Mouse (Mus musculus) spleen, adult 18-20 months (tissue): ENCODE measurements around the gene Kalrn.

ENCODE experiments used
- DNase-seq, 2 experiments: peaks; one replicate each; pipeline ENCODE4 v3.0.0; 2022; ENCODE audit warnings: mixed read lengths in 2 of 2

The Kalrn gene

GRCm38 (mm10) chr16:34417383-34417782, 155.9 kb downstream of the Kalrn start:
- DNase-seq: no peak

DNA sequence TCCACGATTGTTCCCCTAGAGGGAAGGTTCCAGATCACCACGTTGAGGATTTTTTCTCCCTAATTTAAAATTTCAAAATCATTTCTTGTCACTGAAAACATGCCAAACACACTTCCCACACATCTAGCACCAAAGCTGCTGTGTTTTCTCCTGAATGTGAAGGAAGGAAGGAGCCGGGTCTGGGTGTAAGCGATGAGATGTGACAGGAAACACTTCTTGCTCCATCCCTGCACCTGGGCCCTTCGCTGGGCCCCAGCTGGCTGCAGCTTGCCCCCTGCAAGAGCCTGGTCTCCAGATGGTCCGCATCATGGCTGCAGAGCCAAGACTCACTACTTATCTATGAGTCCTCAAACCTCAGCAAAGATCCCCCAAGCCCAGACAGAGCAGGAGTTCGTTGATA, 158.8 kb downstream of the Kalrn start:
- no peak for DNase-seq

DNA sequence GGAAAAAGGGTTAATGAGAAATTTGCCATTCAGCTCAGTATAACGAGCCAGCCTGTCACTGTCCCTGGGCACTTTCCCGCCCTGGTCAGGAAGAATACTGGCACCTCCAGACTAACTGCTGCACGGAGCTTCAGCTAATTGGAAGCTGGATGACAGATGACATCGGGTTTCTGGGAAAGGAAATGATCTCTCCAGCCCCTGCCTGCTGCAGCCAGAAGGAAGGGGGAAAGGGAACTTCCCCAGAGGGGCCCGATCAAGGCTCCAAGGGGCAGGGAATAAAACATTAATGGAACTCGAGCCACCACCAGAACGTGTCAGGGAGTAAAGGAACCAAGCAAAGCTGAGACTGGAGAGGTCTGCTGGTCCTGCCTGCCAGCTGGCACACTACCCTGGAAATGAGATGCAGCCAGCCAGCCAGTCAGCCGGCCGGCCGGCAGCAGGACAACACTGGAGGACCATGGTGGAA, 159.4 kb downstream of the Kalrn start:
- no peak for DNase-seq

- no peak for DNase-seq
Observed at GRCm38 (mm10) chr16:34407036-34407435, 166.3 kb downstream of the Kalrn start.

- DNase-seq: no peak
Observed at GRCm38 (mm10) chr16:34405094-34405493, 168.2 kb downstream of the Kalrn start.

GRCm38 (mm10) chr16:34401216-34401615, 172.1 kb downstream of the Kalrn start:
- DNase-seq: no peak

- DNase-seq: no peak
Observed at GRCm38 (mm10) chr16:34400102-34400728, 173.1 kb downstream of the Kalrn start.

- DNase-seq: no peak
Observed at GRCm38 (mm10) chr16:34395221-34395811, 178.0 kb downstream of the Kalrn start.

DNA sequence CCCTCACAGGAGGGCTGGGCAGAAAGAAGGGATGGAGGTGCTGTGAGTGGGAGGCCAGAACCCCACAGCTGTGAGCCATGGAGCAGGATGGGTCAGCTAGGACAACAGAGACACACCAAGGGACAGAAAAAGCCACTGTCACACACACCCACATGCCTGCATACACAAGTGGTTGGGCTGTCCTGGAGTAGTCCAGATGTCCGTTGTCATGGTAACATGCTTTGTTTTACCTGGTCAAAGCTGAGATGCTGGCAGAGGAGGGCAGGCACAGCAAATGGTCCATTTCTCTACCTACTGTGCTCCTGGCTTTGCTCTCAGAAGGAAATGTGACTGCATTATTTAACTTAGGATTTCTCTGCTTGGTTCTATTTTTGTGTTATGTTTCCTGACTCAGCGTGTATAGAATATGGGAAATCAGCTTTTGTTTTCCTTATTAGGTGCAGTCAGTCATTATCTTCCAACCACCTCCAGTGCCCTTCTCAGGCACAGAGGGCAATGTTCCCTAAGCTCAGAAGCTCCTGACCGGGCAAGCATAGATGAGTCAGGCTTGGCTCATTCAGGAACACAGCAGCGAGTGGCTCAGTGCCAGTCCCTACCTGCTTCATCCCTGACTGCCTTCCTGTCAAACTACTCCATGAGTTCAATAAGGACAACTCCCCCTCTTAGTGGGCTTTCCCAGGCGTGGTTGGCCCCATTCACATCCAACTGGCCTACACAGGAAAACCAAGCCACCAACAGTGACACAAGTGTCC, 183.6 kb downstream of the Kalrn start:
- DNase-seq: no peak

DNA sequence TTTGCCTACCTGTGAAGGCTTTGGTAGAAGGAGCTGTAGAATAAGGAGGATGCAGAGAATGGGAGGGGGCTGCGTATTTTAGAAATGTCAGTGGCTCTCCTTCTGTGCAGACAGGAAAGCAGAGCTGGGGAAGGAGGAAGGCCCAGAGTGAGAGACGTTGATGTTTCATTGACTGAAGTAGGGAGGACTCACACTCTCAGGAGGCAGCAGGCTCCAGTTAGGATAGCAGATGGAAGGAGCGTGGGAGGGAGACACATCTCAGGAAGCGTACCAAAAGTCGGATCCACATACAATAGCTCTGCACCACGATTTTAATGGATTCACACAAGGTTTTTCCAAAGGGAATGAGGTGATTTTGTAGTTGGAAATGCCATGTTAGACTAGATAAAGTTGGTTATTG, 184.5 kb downstream of the Kalrn start:
- DNase-seq: no peak

GRCm38 (mm10) chr16:34385065-34385464, 188.3 kb downstream of the Kalrn start:
- DNase-seq: no peak

GRCm38 (mm10) chr16:34382992-34383391, 190.3 kb downstream of the Kalrn start:
- DNase-seq: no peak

- DNase-seq: no peak
Observed at GRCm38 (mm10) chr16:34376166-34376857, 197.0 kb downstream of the Kalrn start.

DNA sequence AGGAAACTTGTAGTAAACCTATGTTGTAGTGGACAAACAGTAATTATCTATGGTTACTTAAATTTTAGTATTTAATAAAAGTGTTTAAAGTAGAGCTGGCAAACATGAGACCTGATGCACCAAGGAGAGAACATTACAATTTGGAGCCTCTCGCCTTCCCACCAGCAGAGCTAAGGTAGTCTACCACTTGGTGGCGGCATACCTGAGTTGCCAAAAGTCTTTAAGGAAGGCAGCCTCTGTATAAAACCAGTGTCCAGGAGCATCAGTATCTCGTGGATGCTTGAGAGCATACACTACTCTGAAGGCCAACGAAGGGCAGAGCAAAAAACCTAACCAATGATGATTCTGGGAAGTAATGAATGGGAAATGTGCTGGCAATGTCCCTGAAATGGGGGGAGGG, 199.8 kb downstream of the Kalrn start:
- no peak for DNase-seq

GRCm38 (mm10) chr16:34372103-34372741, 201.1 kb downstream of the Kalrn start:
- no peak for DNase-seq

- no peak for DNase-seq
Observed at GRCm38 (mm10) chr16:34359206-34359605, 214.1 kb downstream of the Kalrn start.

- DNase-seq: no peak
Observed at GRCm38 (mm10) chr16:34355547-34355946, 217.8 kb downstream of the Kalrn start.

- no peak for DNase-seq
Observed at GRCm38 (mm10) chr16:34354042-34354441, 219.3 kb downstream of the Kalrn start.

DNA sequence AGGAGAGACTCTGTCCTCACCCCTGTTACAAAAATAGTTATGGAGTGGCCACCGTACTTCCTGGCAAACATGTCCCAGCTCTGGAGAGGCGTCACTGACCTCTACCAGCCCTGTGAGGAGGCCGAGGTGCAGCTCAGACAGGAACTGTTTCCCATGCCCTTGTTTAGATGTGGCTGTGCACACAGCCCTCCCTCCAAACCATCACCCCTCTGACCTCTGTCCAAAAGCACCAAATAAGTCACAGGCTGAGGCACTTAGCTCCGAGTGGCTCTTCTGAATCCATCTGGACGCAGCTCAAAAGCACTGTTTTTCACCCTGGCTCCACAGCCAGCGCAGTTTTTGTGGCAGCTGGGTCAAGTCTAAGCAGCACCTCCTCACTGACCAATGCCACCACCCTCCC, 220.6 kb downstream of the Kalrn start:
- DNase-seq: peak in 1 of 2 experiments; percentile 15

- no peak for DNase-seq
Observed at GRCm38 (mm10) chr16:34351575-34352150, 221.7 kb downstream of the Kalrn start.

DNA sequence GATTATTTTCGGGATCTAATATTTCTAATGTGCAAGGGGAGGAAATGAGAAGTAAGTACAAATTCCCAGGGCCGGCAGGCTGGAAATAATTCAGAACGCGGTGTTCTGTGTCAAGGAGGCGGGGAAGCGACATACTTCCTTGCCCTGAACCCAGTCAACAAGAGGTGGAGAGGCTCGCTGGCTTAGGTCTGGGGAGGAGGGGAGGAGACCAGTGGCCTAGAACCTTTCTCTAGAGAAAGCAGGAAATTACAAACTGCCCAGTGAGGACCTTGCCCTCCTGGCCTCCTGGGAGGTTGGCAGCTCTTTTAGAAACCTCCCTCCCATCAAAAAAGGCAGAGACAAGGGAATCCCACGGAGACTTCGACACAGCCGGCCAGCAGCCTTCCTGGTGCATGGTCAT, 225.8 kb downstream of the Kalrn start:
- no peak for DNase-seq
